Mouse (Mus musculus) spleen, adult 12 weeks (tissue): Measurements from ENCODE around the gene Osbpl9.

Source experiments
- DNase-seq: peaks from one replicate; pipeline ENCODE4 v3.0.0; 2022; ENCODE audit warnings: low spot score

The Osbpl9 gene

GRCm38 (mm10) chr4:109204416-109204815 is 2.3 kb upstream of the Osbpl9 start:
- no peak for DNase-seq

- DNase-seq, result no peak
Observed at GRCm38 (mm10) chr4:109203931-109204330, 1.9 kb upstream of the Osbpl9 start.

GRCm38 (mm10) chr4:109199069-109199468 is 3.0 kb downstream of the Osbpl9 start:
- DNase-seq, result no peak

GRCm38 (mm10) chr4:109195900-109196629 is 6.0 kb downstream of the Osbpl9 start:
- DNase-seq, result no peak

- no peak for DNase-seq
Observed at GRCm38 (mm10) chr4:109193886-109194285, 8.2 kb downstream of the Osbpl9 start.

GRCm38 (mm10) chr4:109191598-109191997 is 10.5 kb downstream of the Osbpl9 start:
- DNase-seq, result no peak

- no peak for DNase-seq
Observed at GRCm38 (mm10) chr4:109185616-109186405, 16.3 kb downstream of the Osbpl9 start.

- DNase-seq, result no peak
Observed at GRCm38 (mm10) chr4:109175677-109176076, 26.4 kb downstream of the Osbpl9 start.

- no peak for DNase-seq
Observed at GRCm38 (mm10) chr4:109173775-109174440, 28.2 kb downstream of the Osbpl9 start.

GRCm38 (mm10) chr4:109173369-109173768 is 28.7 kb downstream of the Osbpl9 start:
- no peak for DNase-seq

- DNase-seq, result peak; percentile 50
Observed at GRCm38 (mm10) chr4:109165521-109166173, 36.4 kb downstream of the Osbpl9 start.

- DNase-seq, result no peak
Observed at GRCm38 (mm10) chr4:109156481-109157261, 45.4 kb downstream of the Osbpl9 start.

- no peak for DNase-seq
Observed at GRCm38 (mm10) chr4:109156073-109156472, 46.0 kb downstream of the Osbpl9 start.

GRCm38 (mm10) chr4:109150214-109150613 is 51.9 kb downstream of the Osbpl9 start:
- DNase-seq, result no peak

- no peak for DNase-seq
Observed at GRCm38 (mm10) chr4:109149411-109149810, 52.7 kb downstream of the Osbpl9 start.

GRCm38 (mm10) chr4:109147278-109148038 is 54.6 kb downstream of the Osbpl9 start:
- DNase-seq, result peak; percentile 26

GRCm38 (mm10) chr4:109143091-109143490 is 59.0 kb downstream of the Osbpl9 start:
- no peak for DNase-seq

- DNase-seq, result no peak
Observed at GRCm38 (mm10) chr4:109138551-109138950, 63.5 kb downstream of the Osbpl9 start.

- peak; percentile 10 for DNase-seq
Observed at GRCm38 (mm10) chr4:109136475-109137125, 65.5 kb downstream of the Osbpl9 start.

- DNase-seq, result no peak
Observed at GRCm38 (mm10) chr4:109134955-109135354, 67.1 kb downstream of the Osbpl9 start.
